Mouse (Mus musculus) erythroblast, adult 5-6 weeks (primary cell): ENCODE results near the gene Ube2o. TPM values are rescaled to one million over a fixed set of nuclear protein-coding genes. Genes with fewer than 3 reads are reported as not detected.

Source experiments
- ATAC-seq: replicated peaks from 2 replicates; pipeline ENCODE4 v1.8.0; 2016; ENCODE audit warnings: moderate number of reproducible peaks, mild to moderate bottlenecking, moderate TSS enrichment, inconsistent platforms; ENCODE audit not compliant: poor library complexity, low FRiP score, severe bottlenecking
- total RNA-seq, 2 experiments: library from RNA; stranded (forward) in 1 of 2; stranded (reverse) in 1 of 2; fragments of 150-400 nt in 1 of 2; fragments of 200-764, 138-1000 nt in 1 of 2; gene quantifications; 2 replicates each; pipeline versions ENCODE4 v1.2.3 to v1.2.4; 2015 to 2017; ENCODE audit warnings: low replicate concordance in 2 of 2

Gene Ube2o
- total RNA-seq, 2 experiments from 2014 or later: 508 to 800 TPM

GRCm38 (mm10) chr11:116586801-116587631, 5.8 kb upstream of the Ube2o start:
- peak; percentile 80 for ATAC-seq

DNA sequence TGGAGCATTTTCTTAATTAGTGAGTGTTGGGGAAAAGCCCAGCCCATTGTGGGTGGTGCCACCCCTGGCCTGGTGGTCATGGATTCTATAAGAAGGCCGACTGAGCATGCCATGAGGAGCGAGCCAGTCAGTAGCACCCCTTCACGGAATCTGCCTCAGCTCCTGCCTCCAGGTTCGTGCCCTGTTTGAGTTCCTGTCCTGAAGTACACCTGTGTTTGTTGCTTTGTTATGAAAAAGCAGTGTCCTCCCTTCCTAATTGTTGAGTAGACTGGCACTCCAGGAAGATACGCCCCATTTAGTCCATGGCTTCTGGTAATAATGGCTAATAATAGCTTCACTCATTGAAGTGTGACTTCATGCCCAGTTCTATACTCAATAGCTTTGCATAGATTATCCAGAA, 5.1 kb upstream of the Ube2o start, which contains the start of gene Aanat:
Gene Aanat (plus strand): TSS at position 123 of the 400 bp plus-strand sequence.
- no peak for ATAC-seq

DNA sequence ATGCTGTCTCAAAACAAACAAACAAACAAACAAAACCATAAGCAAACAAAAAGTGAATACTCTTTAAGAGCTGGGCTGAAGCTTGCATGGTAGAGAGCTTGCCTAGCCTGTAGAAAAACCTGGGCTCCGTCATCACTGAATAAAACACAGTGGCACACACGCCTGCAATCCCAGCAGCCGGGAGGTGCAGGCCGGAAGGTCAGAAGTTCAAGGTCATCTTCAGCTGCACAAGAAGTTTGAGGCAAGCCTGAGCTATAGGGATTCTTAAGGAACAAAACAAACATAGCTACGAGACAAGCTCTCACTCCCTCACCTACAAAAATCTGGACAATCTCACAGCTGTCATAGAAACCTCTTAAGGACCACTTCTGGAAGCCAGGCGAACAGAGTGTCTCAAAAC, 4.4 kb upstream of the Ube2o start:
- ATAC-seq: no peak

DNA sequence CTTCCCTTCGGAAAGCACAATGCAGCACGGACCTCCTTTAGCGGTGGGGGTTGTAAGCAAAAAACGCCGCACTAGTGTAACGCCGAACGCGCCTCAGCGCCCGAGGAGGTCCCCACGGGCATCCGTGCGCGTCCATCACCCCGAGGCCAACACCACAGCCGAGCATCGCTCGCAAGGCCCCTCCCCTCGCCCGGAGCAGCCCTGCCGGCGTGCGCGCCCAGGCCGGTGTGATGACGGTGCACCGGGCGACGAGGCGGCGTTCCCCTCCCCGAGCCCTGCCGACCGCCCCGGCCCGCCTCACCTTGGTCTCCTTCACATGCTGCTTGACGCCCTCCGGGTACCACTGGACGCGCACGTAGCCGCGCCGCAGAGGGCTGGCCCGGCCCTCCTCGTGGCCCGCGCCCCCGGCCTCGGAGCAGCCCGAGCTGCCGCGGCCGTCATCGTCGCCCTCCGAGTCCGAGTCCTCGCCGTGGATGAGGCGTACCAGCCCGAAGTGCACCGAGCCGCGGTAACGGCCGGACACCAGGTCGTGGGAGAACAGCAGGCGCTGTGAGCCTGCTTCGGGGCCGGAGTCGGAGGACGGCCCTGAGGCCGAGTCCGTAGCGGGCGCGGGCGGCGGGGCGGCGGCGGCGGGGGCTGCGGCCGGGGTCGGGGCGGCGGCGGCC, 404 bp downstream of the Ube2o start:
- ATAC-seq: peak; percentile 67

DNA sequence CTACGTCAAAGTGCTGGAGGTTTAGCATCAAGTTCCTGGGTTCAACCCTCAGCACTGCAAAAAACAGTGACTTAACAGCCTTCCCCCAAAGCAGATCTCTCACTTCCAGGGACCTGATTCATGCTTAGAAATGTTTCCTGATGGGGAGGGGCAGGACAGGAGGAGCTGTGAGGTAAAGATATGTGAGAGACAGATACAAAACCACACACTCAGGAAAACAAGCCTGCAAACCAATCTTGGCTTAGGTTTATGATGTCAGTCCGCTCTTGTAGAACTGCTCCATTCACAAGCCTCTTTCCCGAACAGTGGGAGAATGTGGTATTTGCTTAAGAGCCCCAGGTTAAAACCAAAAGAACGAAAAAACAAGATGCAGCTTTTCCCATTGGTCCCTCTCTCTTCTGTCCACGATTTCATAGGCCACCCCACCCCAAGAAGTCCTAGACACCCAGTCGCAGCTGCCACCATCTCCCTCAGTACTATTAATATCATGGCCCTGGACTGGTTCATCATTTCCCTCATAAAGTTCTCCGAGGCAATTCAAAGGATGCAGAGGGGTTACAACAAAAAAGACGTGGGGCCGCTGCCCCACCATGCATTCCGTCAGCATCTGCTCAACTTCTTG, 1.1 kb downstream of the Ube2o start:
- peak; percentile 77 for ATAC-seq

DNA sequence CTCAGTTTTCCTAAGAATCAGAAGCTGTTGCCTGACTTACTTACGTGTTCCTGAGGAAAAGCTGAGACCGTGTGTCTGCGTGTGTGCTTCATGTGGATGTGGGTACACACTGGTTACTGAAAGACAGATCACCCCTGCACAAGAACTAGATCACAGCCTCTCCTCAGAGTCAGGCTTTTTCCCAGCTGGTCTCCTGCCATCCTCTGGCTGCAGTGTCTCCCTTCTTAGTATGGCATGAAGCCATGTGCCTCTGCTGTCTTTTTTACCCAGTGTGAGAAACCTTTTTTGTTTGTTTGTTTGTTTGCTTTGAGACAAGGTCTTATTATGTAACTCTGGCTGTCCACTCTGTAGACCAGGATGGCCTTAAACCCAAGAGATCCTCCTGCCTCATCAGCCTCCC, 2.0 kb downstream of the Ube2o start:
- no peak for ATAC-seq

DNA sequence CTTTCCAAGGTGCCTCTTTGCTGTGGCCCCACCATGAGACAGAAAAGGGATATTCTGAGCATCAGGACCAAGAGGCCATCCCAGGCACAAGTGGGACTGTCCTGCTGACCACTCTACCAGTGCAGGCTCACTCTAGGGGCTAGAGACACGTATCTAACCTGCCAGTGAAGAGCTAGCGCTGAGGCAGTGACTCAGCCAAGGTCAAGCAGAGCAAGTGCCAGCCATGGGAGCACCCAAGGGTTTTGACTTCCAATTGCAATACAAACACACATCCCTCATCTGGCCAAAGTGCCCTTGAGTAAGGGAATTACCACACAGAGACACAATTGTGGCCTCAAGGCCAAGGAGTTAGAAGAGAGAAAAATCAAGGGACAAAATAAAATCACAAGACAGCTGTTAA, 5.9 kb downstream of the Ube2o start:
- ATAC-seq: no peak

DNA sequence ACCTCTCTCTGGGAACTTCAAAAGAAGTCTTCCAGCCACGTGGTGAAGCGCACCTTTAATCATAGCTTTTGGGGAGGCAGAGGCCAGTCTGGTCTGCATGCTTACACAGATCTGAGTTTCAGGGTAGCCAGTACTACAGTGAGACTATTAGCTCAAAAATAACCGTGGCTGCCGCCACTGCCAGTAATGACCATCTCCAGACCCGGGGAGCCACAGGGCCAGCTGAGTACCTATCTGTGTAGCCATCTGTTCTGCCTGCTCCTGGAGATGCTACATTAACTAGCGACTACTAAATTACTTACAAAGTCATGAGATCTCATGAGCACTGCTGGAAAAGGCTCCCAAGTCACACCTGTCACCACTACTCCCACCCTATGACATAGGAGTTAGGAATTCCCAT, 6.3 kb downstream of the Ube2o start:
- ATAC-seq: no peak

- ATAC-seq: no peak
Observed at GRCm38 (mm10) chr11:116574486-116574885, 6.8 kb downstream of the Ube2o start.

DNA sequence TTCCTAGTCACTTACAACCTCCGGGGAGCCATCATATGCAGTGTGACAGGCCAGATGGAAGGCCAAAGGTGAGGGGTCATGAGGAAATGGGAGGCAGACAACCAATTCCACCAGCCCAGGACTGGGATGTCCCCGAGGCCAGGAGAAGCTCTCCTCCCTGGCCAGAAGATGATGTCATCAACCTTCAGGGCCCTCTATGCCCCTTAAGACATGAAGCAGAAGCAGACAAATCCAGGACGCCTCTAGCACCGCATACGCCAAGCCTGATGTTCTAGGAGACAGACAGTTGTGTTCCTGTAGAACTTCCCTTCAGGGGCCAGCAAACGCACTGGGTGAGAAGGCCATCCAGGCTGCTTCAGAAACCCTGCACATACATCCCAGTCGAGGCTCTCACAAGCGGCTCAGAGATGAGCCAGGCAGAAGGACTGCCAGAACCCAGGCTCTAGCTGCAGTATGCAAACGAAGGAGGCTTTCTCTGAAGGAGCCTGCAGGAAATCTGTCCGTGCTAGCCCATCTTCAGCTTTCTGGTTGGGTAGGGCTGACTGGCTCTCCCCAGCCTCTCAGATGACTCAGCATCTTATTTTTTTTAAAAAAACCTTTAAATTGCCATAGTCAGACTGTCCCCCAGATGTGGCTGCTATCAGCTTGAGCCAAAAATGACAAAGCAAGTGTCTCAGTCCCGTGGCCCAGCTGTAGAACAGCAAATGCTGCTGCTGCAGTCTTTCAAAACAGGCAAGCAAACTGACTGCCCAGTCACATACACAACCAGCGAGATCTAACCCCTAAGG, 8.3 kb downstream of the Ube2o start:
- ATAC-seq: peak; percentile 67

DNA sequence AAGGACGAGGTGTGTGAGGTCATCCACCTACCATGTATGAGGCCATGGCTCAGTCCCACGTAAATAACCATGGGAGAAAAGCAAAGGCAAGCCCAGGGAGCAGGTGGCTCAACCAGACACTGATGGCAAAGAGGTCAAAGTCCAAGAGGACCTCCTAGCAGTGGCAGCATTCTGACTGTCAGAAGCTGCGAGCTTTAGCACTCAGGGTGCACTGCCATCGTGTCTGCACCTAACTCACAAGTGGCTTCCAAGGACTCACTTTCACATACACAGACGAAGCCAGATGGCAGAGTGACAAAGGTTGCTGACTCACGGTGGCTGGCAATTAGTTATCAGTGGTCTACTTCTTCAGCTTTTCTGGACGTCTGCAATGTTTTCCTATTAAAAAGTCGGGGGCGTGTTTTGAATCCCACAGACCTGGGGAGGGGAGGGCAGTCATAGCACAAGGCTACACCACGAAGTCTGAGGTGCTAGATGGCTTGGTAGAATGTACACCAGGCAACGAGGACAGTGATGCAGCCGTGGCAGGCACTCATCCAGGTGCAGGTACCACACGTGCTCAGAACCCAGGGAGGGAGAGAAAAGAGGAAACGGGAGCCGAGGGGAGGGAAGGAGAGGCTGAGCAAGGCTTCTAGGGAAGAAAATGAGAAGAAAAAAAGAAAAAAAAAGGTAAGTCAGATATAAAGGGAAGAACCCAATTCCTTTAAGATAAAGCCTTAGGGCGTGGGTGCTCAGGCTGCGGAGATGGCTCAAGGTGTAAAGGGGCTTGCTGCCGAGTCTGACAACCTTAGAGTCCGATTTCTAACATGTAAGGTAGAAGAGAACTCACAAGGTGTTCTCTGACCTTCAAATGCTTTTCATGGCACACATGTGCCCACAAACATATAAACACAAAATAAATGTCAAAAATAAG, 9.2 kb downstream of the Ube2o start:
- peak; percentile 57 for ATAC-seq

DNA sequence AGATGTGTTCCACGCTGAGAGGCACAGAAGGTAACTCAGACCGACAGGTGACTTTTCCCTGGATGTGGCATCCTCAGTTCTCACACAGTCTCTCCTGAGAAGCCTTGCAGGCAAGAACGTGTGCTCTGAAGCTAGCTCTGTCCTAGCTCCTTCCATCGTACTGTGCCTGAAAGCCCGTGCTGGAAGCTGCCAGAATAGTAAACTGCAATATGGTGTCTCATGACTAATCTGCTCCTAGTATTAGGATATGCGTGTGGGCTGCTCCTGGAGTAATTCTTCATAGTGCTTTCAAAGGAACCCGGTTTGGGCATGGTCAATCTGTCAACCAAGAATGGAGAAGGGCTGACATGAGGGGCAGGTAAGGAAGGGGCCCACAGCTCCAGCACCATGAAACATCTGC, 10.4 kb downstream of the Ube2o start:
- ATAC-seq: no peak

DNA sequence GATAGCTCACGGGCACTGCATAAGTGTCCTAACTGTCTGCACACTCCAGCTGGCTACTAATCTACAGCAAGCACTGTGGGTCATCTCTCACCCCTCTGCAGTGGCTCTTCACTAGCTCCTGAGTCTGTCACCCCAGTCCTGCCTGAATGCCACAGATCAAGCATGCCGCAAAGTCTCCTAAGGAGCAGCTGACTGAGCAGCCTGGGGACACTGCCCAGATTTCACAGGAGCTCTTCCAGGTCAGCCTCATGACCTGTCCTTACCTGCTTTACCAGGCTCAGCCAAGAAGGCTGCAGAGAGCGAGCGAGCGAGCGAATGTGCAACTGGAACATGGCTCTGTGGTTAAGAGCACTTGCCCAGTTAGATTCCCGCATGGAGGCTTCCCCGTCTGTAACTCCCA, 13.7 kb downstream of the Ube2o start:
- ATAC-seq: no peak

DNA sequence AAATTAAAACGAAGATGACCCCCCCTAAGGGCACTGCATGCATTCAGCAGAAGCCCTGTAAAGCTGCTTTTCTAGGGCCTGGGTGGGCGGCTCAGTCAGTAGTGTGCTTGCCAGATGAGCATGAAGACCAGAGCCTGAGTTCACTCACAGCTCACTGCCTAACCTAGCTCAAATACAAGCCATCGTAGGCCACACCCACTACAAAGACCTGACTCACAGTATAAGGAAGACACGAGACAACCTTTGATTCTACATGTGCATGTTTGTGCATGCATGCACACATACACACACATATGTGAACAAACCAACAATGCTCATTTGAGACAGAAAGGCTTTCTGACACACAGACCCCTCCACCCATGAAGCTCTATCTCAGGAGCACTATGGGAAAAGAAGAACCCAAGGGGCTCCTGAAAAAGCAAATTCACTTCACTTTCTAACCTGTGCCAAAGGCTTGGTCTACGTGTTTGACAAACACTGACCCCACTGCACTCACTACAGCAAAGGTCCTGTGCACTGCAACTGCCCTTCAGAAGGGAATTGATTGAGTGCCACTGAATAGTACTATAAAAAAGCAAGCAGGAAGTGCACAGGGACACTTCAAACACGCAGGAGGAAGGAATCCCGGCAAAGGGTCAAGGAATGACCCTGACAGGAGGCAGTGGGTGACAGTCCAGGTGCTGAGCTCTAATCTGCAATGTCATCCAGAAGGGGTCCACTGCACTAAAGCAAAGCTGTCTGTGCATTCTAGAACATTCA, 15.8 kb downstream of the Ube2o start:
- ATAC-seq: no peak

- no peak for ATAC-seq
Observed at GRCm38 (mm10) chr11:116556308-116556707, 24.9 kb downstream of the Ube2o start.

GRCm38 (mm10) chr11:116555572-116555971, 25.7 kb downstream of the Ube2o start:
- no peak for ATAC-seq

- 0 out of 2 replicates have a peak, but pooled peaks have one; percentile 24 for ATAC-seq
Observed at GRCm38 (mm10) chr11:116554171-116554878, 26.9 kb downstream of the Ube2o start.

DNA sequence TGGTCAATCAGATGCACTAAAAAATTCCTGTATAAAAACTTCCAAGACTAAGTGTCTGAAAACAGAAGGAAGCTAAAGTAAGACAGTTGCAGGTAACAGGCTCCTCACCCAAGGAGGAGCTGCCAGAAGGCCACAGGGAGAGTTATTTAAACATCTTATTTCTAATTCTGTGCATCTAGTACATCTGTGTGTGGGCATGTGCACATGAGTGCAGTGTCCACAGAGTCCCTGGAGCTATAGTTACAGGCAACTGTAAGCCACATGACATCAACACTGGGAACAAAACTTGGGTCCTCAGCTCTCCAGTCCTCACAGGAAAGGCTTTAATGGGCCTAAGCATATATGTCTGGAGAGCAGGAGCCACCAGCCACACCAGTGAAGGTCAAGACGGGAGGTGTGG, 29.1 kb downstream of the Ube2o start:
- no peak for ATAC-seq
